Comparison of ENCODE assay signal across 18 mouse cellular contexts in the genomic region with DNA sequence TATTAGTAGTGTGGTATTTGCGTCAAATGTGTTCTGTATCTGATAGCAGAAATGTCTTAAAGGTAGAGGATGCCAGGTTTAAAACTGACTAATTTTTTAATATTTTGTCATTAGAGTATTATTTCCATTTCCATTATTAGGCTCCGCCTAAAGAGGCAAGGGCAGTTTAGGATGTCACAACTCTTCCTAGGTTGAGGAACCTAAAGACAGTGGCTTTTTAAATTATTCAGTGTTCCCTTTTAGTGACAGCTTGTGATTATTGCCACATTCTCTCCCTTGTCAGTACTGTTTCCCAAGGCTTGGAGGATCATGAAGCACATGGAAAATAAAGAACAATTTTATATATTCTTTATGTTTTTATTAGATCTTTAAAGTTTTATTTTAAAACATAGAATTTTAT.
DNase-seq lines count a peak whose midpoint lies in the region; ATAC-seq and TF ChIP-seq lines count a peak whose summit lies in the region.
"Had no signal": no experiment of that assay in that cellular context is flagged by ENCODE, and none has a peak within 500 bp of the region (broad histone marks: within the 10 kb centered on the region; RNA-seq: fewer than 3 reads in every experiment).

No protein-coding gene starts in this region.

- H3K9ac ChIP-seq in liver, postnatal 0 days (replicated peaks), result no peak overlapping the region
- H3K9ac ChIP-seq: forebrain, embryonic 13.5 days; forebrain, postnatal 0 days; heart, embryonic 12.5 days; hindbrain, embryonic 15.5 days had no signal

- H3K4me3 ChIP-seq in liver, postnatal 0 days (ENCODE audit: low read depth, low read length), result no peak overlapping the region
- H3K4me3 ChIP-seq: embryonic facial prominence, embryonic 10.5 days; forebrain, embryonic 13.5 days; heart, embryonic 12.5 days; hindbrain, embryonic 15.5 days had no signal

- TF ChIP-seq EP300 in liver, postnatal 0 days (IDR thresholded peaks at IDR 0.05; ENCODE audit: low read depth), result no peak

- ATAC-seq in liver, postnatal 0 days, result peak; percentile 67
- ATAC-seq in granulocyte monocyte progenitor cell, adult 5-6 weeks (replicated peaks; ENCODE audit: poor library complexity, severe bottlenecking), result peak; percentile 94
- ATAC-seq in monocyte, adult 5-6 weeks (replicated peaks; ENCODE audit: insufficient number of reproducible peaks, low FRiP score, low TSS enrichment, poor library complexity, severe bottlenecking), result peak; percentile 90
- ATAC-seq: forebrain, embryonic 13.5 days; forebrain, postnatal 0 days had no signal

- H3K4me1 ChIP-seq in liver, postnatal 0 days (ENCODE audit: insufficient read depth), result no peaks in the 10 kb centered on the region
- H3K4me1 ChIP-seq: embryonic facial prominence, embryonic 10.5 days; heart, embryonic 12.5 days; hindbrain, embryonic 15.5 days had no signal

- DNase-seq in liver, postnatal 0 days, result no peak
- DNase-seq in liver (no peak), 416B (ENCODE audit: low read depth) (peak; percentile 13)
- no peak for DNase-seq in layer of hippocampus, postnatal 14 days (ENCODE audit: low spot score in 2 of 2)
- no peak for DNase-seq in cerebellum, postnatal 14 days
- DNase-seq: adrenal gland, adult 8-10 months; adrenal gland, postnatal 36 days; cerebellum, adult 2 months; cerebellum, postnatal 10 days; forebrain, postnatal 0 days; gastrocnemius, postnatal 14 days had no signal

- 61% methylated on average over 2 of the region's 2 CpGs for WGBS in liver, postnatal 0 days (ENCODE audit: insufficient replicate concordance)

- no peak overlapping the region for H3K4me2 ChIP-seq in liver, postnatal 0 days (ENCODE audit: low read depth, low read length)
- H3K4me2 ChIP-seq: forebrain, embryonic 13.5 days; heart, embryonic 12.5 days; hindbrain, embryonic 15.5 days had no signal

- no peaks in the 10 kb centered on the region for H3K27me3 ChIP-seq in liver, postnatal 0 days (ENCODE audit: insufficient read depth, low read length)
- H3K27me3 ChIP-seq: CH12.LX; forebrain, embryonic 13.5 days; heart, embryonic 12.5 days; hindbrain, embryonic 15.5 days had no signal

- TF ChIP-seq CTCF in liver, postnatal 0 days (IDR thresholded peaks at IDR 0.05; ENCODE audit: low read depth), result no peak

- no peaks in the 10 kb centered on the region for H3K36me3 ChIP-seq in liver, postnatal 0 days (replicated peaks; ENCODE audit: insufficient read depth, low read length)

- H3K27ac ChIP-seq in liver, postnatal 0 days (ENCODE audit: low read depth), result no peak overlapping the region
- H3K27ac ChIP-seq: embryonic facial prominence, embryonic 10.5 days; forebrain, embryonic 13.5 days; hindbrain, embryonic 15.5 days had no signal

- H3K9me3 ChIP-seq in liver, postnatal 0 days (ENCODE audit: low read length), result no peaks in the 10 kb centered on the region
- H3K9me3 ChIP-seq: embryonic facial prominence, embryonic 10.5 days; forebrain, embryonic 13.5 days; heart, embryonic 12.5 days; hindbrain, embryonic 15.5 days had no signal
